In genomic region chr10:25017843-25018242, GRCm38 (mm10) we compare ENCODE assay signal across 23 mouse cellular contexts.
"Had no signal": no experiment of that assay in that cellular context is flagged by ENCODE, and none has a peak within 500 bp of the region (broad histone marks: within the 10 kb centered on the region; RNA-seq: fewer than 3 reads in every experiment).

No protein-coding gene starts in this region.

- H3K4me2 ChIP-seq: heart, embryonic 12.5 days; hindbrain, embryonic 12.5 days; hindbrain, embryonic 14.5 days; intestine, embryonic 15.5 days; limb, embryonic 12.5 days had no signal

- H3K9ac ChIP-seq: heart, embryonic 12.5 days; hindbrain, embryonic 12.5 days; hindbrain, embryonic 14.5 days; intestine, embryonic 15.5 days; limb, embryonic 12.5 days had no signal

- H3K9me3 ChIP-seq: heart, embryonic 10.5 days; heart, embryonic 12.5 days; hindbrain, embryonic 12.5 days; intestine, embryonic 15.5 days; limb, embryonic 10.5 days; limb, embryonic 12.5 days had no signal

- H3K4me1 ChIP-seq: heart, embryonic 10.5 days; heart, embryonic 12.5 days; hindbrain, embryonic 12.5 days; intestine, embryonic 15.5 days; limb, embryonic 12.5 days had no signal

- H3K27ac ChIP-seq: gastrocnemius, adult 2 months; heart, embryonic 10.5 days; hindbrain, embryonic 12.5 days; hindbrain, embryonic 14.5 days; intestine, embryonic 15.5 days; layer of hippocampus, adult 2 months; left cerebral cortex, adult 2 months; limb, embryonic 10.5 days; limb, embryonic 12.5 days had no signal

- H3K36me3 ChIP-seq: heart, embryonic 10.5 days; heart, embryonic 12.5 days; hindbrain, embryonic 12.5 days; intestine, embryonic 15.5 days; limb, embryonic 10.5 days; limb, embryonic 12.5 days had no signal

- H3K4me3 ChIP-seq: gastrocnemius, adult 2 months; heart, embryonic 10.5 days; heart, embryonic 12.5 days; hindbrain, embryonic 12.5 days; intestine, embryonic 15.5 days; layer of hippocampus, adult 2 months; left cerebral cortex, adult 2 months; limb, embryonic 10.5 days; limb, embryonic 12.5 days had no signal

- ATAC-seq: hindbrain, embryonic 16.5 days; inflammation-experienced regulatory T-cells, adult 6 months; intestine, embryonic 15.5 days; intestine, postnatal 0 days had no signal

- H3K27me3 ChIP-seq: heart, embryonic 12.5 days; hindbrain, embryonic 12.5 days; intestine, embryonic 15.5 days; limb, embryonic 12.5 days had no signal

- DNase-seq: gastrocnemius, adult 2 months; gastrocnemius, postnatal 10 days; gastrocnemius, postnatal 25 days; heart, adult 18-20 months; heart, postnatal 10 days; heart, postnatal 4 days; kidney, adult 18-20 months; kidney, adult 8-10 months; kidney, postnatal 10 days; kidney, postnatal 25 days; kidney, postnatal 4 days had no signal
